Mouse (Mus musculus) lung, postnatal 36 days (tissue): ENCODE results near the gene Exoc6b.
"Not testable (repeated sequence)": the region's sequence is repeated elsewhere in the genome, so short reads cannot be mapped to it uniquely, and the experiment has no call there.

Experiments
- DNase-seq: peaks from one replicate; pipeline ENCODE4 v3.0.0; 2022; ENCODE audit warnings: mixed read lengths

The Exoc6b gene

GRCm38 (mm10) chr6:85069023-85069985 lies at the start of gene Exoc6b:
Gene Exoc6b (minus strand): TSS chr6:85069513.
- DNase-seq: peak; percentile 89

- peak; percentile 77 for DNase-seq
These were observed 48.5 kb upstream of the Exoc6b start for GRCm38 (mm10) chr6:85117545-85118511.

GRCm38 (mm10) chr6:85105033-85105615 lies 35.8 kb upstream of the Exoc6b start:
- no peak for DNase-seq

GRCm38 (mm10) chr6:85103321-85103720 lies 34.0 kb upstream of the Exoc6b start:
- no peak for DNase-seq

- DNase-seq: peak; percentile 32
These were observed 27.1 kb upstream of the Exoc6b start for GRCm38 (mm10) chr6:85096441-85096840.

- DNase-seq: no peak
These were observed 18.1 kb upstream of the Exoc6b start for GRCm38 (mm10) chr6:85087425-85087824.

GRCm38 (mm10) chr6:85086645-85087044 lies 17.3 kb upstream of the Exoc6b start:
- DNase-seq: no peak

GRCm38 (mm10) chr6:85076179-85076720 lies 6.9 kb upstream of the Exoc6b start:
- not testable (repeated sequence) for DNase-seq

- DNase-seq: no peak
These were observed 5.7 kb upstream of the Exoc6b start for GRCm38 (mm10) chr6:85074996-85075395.

GRCm38 (mm10) chr6:85068322-85069022 lies 841 bp downstream of the Exoc6b start:
- DNase-seq: peak; percentile 43

- DNase-seq: no peak
These were observed 11.7 kb downstream of the Exoc6b start for GRCm38 (mm10) chr6:85057641-85058040.

GRCm38 (mm10) chr6:85051109-85051508 lies 18.2 kb downstream of the Exoc6b start:
- no peak for DNase-seq

GRCm38 (mm10) chr6:85046531-85046930 lies 22.8 kb downstream of the Exoc6b start:
- no peak for DNase-seq

- no peak for DNase-seq
These were observed 24.6 kb downstream of the Exoc6b start for GRCm38 (mm10) chr6:85044621-85045152.

GRCm38 (mm10) chr6:85037677-85038076 lies 31.6 kb downstream of the Exoc6b start:
- peak; percentile 75 for DNase-seq

- peak; percentile 23 for DNase-seq
These were observed 39.6 kb downstream of the Exoc6b start for GRCm38 (mm10) chr6:85029671-85030070.

GRCm38 (mm10) chr6:85024403-85024802 lies 44.9 kb downstream of the Exoc6b start:
- DNase-seq: no peak

- peak; percentile 22 for DNase-seq
These were observed 52.3 kb downstream of the Exoc6b start for GRCm38 (mm10) chr6:85017011-85017410.

- no peak for DNase-seq
These were observed 55.4 kb downstream of the Exoc6b start for GRCm38 (mm10) chr6:85013906-85014305.

GRCm38 (mm10) chr6:85010397-85010796 lies 58.9 kb downstream of the Exoc6b start:
- no peak for DNase-seq

- DNase-seq: no peak
These were observed 73.9 kb downstream of the Exoc6b start for GRCm38 (mm10) chr6:84995418-84995817.

GRCm38 (mm10) chr6:84976563-84976971 lies 92.7 kb downstream of the Exoc6b start:
- DNase-seq: peak; percentile 57
